Mouse (Mus musculus): ENCODE data around the gene Farsb. TPM values are rescaled to one million over a fixed set of nuclear protein-coding genes. Genes with fewer than 3 reads are reported as not detected.

The Farsb gene
- total RNA-seq, 2 experiments from 2014 or later = 21.8 to 41.1 TPM

GRCm38 (mm10) chr1:78370121-78370520, 118.6 kb downstream of the Farsb start:
- ATAC-seq (replicated peaks; ENCODE audit: low FRiP score, poor library complexity, severe bottlenecking) = no peak

Other genes with a start within 250 kb of the Farsb start
- gene Sgpp2, start 178.6 kb downstream of the Farsb start, total RNA-seq (2015; ENCODE audit: low replicate concordance) = not detected in 2 replicates
- gene Sgpp2, start 178.6 kb downstream of the Farsb start, total RNA-seq (2017; ENCODE audit: low replicate concordance) = not detected in 2 replicates
- gene Mogat1, start 22.1 kb upstream of the Farsb start, total RNA-seq (2015; ENCODE audit: low replicate concordance) = not detected in 2 replicates
- not detected in 2 replicates for gene Mogat1, start 22.1 kb upstream of the Farsb start, total RNA-seq (2017; ENCODE audit: low replicate concordance)
- not detected in 2 replicates for gene BC035947, start 23.3 kb upstream of the Farsb start, total RNA-seq (2015; ENCODE audit: low replicate concordance)
- gene BC035947, start 23.3 kb upstream of the Farsb start, total RNA-seq (2017; ENCODE audit: low replicate concordance) = not detected in 2 replicates
- 2.9 and 4.0 TPM in 2 replicates for gene Acsl3, start 168.9 kb upstream of the Farsb start, total RNA-seq (2015; ENCODE audit: low replicate concordance)
- gene Acsl3, start 168.9 kb upstream of the Farsb start, total RNA-seq (2017; ENCODE audit: low replicate concordance) = 5.6 and 13.5 TPM in 2 replicates
- gene Utp14b, start 169.1 kb upstream of the Farsb start, total RNA-seq (2015; ENCODE audit: low replicate concordance) = 0.72 and 3.8 TPM in 2 replicates
- gene Utp14b, start 169.1 kb upstream of the Farsb start, total RNA-seq (2017; ENCODE audit: low replicate concordance) = 2.3 and 2.4 TPM in 2 replicates